Mouse (Mus musculus) liver, embryonic 14.5 days (tissue): Measurements from ENCODE around the gene Cysrt1.

Experiments
- CTCF ChIP-seq: IDR thresholded peaks from 2 replicates; pipeline ENCODE4 v1.5.1; 2016; ENCODE audit warnings: antibody characterized with exemption, low read depth, control low read depth
- EP300 ChIP-seq: IDR thresholded peaks from 2 replicates; pipeline ENCODE4 v1.6.1; 2016; ENCODE audit warnings: antibody characterized with exemption, low read depth

GRCm38 (mm10) chr2:25196172-25196954 is 45.9 kb downstream of the Cysrt1 start, which contains the start of gene Tor4a:
- no peak for TF ChIP-seq CTCF
- TF ChIP-seq EP300: no peak
